Mouse (Mus musculus) kidney, adult 2 months (tissue): ENCODE results near the gene Ifng.

ENCODE experiments used
- CTCF ChIP-seq: fragments of 200-500 bp; conservative IDR thresholded peaks from 2 replicates; pipeline ENCODE4 v1.5.1; 2011; ENCODE audit warnings: low read depth, mild to moderate bottlenecking, control low read depth, low read length, moderate library complexity, mixed read lengths; ENCODE audit not compliant: insufficient read depth, insufficient read length
- POLR2A ChIP-seq: fragments of 200-500 bp; IDR thresholded peaks from one replicate; pipeline ENCODE4 v1.6.1; 2011; ENCODE audit warnings: low read depth, low read length, control low read depth

GRCm38 (mm10) chr10:118420896-118421295, 19.9 kb upstream of the Ifng start:
- TF ChIP-seq CTCF (no peak), POLR2A (no peak)
